Mouse (Mus musculus): ENCODE data around the gene Ptpn11.

- no peak for TF ChIP-seq FOSL1 (IDR thresholded peaks at IDR 0.05; ENCODE audit: insufficient read depth, low read length, poor library complexity, severe bottlenecking)
- TF ChIP-seq CTCF (IDR thresholded peaks at IDR 0.05; ENCODE audit: control insufficient read depth, insufficient read depth, insufficient read length): no peak
- TF ChIP-seq MYOG (IDR thresholded peaks at IDR 0.05; ENCODE audit: control insufficient read depth, extremely low read depth, insufficient read length): no peak
- TF ChIP-seq MAX (IDR thresholded peaks at IDR 0.05): no peak
- no peak for TF ChIP-seq USF1 (IDR thresholded peaks at IDR 0.05; ENCODE audit: low read depth)
Measured at GRCm38 (mm10) chr5:121230811-121231210, 39.6 kb upstream of the Ptpn11 start.
